Mouse (Mus musculus) testis, adult 2 months (tissue): ENCODE results near the gene Necab3.

Experiments used
- CTCF ChIP-seq: fragments of 200-500 bp; IDR thresholded peaks from 2 replicates; pipeline ENCODE4 v1.5.1; 2012; ENCODE audit warnings: low read depth, mild to moderate bottlenecking, inconsistent platforms, low read length, moderate library complexity; ENCODE audit not compliant: control insufficient read depth, insufficient read depth, insufficient replicate concordance
- POLR2A ChIP-seq: fragments of 200-500 bp; IDR thresholded peaks from 2 replicates; pipeline ENCODE4 v1.6.1; 2012; ENCODE audit warnings: low read depth, mild to moderate bottlenecking, inconsistent platforms, low read length, moderate library complexity; ENCODE audit not compliant: control insufficient read depth

GRCm38 (mm10) chr2:154532888-154533287 is 25.8 kb downstream of the Necab3 start:
- no peak for TF ChIP-seq CTCF
- TF ChIP-seq POLR2A = no peak
